Mouse (Mus musculus) liver, adult 2 months (tissue): ENCODE measurements at regions not wholly inside any gene's neighbourhood (a gene's known extent, or its start where the extent isn't known, plus 50 kb on each side); places are given as distances from the start of the nearest gene placed in this dataset.

Experiments used
- CTCF ChIP-seq: fragments of 200-500 bp; IDR thresholded peaks from 2 replicates; pipeline ENCODE4 v1.5.1; 2011; ENCODE audit warnings: low read depth, low read length, control low read depth
- POLR2A ChIP-seq: fragments of 200-500 bp; IDR thresholded peaks from 2 replicates; pipeline ENCODE4 v1.6.1; 2011; ENCODE audit warnings: low read length, control low read depth; ENCODE audit not compliant: insufficient read depth; ENCODE audit errors: extremely low read depth

GRCm38 (mm10) chr16:48190399-48190798, 93.1 kb upstream of the Dppa4 start:
- TF ChIP-seq CTCF (no peak), POLR2A (no peak)
